Mouse (Mus musculus): ENCODE results near the gene Maff.

The Maff gene

DNA sequence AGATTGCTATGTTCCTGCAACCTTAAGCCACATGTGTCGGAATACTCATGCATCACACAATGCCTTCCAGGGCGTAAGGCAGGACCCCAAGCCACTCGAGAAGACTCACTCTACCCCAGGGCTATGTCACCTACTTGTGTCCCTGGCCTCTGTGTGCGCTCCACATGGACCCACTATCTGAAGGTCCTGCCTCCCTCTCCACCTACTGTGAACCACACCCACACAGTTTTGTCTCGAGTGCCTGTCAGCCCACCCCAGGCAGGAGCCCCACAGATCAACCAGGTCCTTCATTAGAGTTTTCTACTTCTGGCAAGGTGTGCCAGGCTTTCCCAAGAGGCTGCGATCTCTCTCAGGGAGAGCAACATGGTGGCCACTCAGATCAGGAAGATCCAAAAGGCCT lies 48.9 kb downstream of the Maff start:
- in situ Hi-C loops (cut with MboI, MseI): no loop called here

DNA sequence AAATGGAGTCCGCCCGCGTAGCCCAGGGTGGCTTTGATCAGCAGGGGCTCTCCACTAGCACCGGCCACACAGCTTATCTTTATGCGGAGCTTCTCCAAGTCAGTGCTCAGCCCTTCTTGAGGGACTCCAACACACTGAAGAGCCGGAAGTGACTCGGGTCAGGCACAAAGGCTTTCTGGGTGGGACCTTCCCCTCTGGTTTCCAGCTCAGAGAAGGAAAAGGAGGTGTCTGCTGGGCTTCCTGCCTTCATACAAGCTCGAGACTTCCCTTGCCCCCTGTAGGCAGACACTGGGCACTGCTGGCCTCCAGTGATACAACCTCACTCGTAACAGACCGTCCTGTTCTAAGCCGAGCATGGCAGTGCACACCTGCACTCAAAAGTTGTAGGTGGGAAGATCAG lies 50.3 kb downstream of the Maff start:
- in situ Hi-C loops (cut with MboI, MseI): no loop called here

DNA sequence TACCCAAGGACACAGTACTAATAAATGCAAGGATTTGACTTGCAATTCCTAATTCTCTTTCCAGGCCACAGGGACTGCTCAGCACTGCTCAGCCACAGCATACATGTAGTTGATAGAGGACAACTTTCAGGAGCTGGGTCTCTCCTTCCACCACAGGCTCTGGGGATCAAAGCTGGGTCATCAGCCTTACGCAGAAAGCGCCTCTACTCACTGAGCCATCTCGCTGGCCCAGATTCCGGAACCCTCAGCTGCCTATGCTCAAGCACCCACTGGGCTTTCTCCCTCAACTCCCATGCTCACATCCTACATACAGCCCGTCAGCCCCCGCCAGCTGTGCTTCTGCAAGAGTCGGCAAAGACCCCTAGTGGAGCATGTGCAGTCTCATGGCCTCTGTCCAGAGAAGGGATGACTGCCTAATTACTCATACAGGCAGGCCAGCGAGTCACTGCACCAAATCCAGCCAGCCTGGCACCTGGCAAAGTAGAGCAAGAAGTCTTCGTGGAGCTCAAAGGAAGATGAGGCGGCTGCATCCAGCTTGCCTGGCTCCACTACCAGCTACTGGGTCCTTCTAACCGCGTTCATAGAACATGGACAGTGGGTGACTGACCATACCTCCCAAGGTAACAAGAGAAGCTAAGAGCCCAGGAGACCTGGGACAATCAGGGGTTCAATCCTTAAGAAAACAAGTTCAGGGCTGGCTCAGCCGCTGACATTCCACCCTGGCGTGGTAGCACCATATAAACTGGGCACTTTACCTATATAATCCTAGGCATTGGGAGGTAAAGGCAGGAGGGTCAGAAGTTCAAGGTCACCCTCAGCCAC lies 53.0 kb downstream of the Maff start:
- in situ Hi-C loops (cut with MboI, MseI): no loop called here

DNA sequence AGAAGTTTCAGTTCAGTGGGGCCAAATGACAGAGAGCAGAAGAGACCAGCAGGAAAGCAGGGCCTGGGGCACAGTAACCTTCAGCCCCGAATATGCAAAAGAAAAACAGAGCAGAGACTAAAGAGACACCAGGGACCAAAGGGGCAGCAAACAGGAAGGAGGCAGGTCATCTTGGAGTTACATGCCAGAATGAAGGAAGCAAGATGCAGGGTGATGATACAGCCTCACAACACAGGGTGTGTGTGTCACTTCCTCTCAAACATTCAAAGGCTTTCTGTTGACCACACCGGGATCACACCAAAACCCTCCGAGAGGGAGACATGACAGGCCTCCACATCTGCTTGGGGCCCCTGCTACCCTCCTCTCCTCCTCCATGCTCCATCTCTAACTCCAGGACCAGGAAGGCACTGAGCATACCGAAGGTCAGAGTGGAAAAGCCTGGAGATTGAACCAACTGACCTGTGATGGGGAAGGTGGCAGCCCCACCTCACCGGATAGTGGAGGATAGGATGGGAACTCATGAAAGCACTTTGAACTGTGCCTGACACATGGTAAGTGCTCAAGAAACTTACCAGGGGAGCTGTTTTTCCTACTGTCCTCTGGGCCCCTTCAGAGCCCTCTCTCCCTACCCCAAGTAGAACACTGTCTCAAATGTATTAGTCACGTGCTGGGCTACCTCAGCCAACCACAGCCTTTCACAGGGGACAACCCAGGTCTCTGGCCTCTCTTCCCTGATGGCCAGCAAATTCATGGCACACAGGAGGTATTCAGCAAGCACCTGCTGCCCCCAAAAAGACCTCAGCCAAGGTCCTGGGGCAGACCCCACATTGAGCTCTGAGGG lies 53.9 kb downstream of the Maff start:
- in situ Hi-C loops (cut with MboI, MseI): no loop called here

DNA sequence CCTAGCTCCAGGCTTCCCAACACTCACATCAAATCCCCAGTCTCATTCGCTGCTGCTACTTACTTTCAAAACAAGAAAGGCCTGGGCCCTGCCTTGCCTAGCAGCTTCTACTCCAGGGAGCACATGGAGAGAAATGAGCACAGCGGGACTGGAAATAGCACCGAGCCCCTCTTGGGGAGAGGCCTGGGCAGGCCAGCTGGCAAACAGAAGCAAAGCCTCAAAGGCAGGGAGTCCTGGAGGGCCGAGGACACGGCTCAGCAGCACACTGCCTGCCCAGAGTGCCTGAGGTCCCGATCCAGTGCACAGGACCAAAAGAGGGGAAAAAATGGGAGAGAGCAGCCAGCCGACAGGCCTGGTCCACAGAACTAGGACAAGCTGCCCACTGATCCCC lies 54.5 kb downstream of the Maff start:
- in situ Hi-C loops (cut with MboI, MseI): no loop called here

DNA sequence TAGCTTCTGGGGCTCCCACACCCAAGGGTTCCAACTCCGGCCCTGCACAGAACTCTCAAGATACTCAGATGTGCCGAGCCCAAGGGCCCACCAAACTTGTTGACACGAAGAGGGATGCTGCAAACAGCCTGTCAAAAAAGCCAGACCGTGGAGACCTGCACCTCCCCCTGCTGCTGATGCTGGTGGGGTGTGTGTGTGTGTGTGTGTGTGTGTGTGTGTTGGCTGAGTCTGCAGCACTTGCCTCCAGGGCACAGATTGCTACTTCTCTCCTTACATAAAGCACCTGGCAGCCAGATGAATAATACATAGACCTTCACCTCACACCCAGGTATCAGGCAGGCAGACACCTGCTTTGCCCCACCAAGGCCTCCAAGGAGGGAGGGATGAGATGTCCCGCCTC lies 55.8 kb downstream of the Maff start:
- in situ Hi-C loops (cut with MboI, MseI): no loop called here

DNA sequence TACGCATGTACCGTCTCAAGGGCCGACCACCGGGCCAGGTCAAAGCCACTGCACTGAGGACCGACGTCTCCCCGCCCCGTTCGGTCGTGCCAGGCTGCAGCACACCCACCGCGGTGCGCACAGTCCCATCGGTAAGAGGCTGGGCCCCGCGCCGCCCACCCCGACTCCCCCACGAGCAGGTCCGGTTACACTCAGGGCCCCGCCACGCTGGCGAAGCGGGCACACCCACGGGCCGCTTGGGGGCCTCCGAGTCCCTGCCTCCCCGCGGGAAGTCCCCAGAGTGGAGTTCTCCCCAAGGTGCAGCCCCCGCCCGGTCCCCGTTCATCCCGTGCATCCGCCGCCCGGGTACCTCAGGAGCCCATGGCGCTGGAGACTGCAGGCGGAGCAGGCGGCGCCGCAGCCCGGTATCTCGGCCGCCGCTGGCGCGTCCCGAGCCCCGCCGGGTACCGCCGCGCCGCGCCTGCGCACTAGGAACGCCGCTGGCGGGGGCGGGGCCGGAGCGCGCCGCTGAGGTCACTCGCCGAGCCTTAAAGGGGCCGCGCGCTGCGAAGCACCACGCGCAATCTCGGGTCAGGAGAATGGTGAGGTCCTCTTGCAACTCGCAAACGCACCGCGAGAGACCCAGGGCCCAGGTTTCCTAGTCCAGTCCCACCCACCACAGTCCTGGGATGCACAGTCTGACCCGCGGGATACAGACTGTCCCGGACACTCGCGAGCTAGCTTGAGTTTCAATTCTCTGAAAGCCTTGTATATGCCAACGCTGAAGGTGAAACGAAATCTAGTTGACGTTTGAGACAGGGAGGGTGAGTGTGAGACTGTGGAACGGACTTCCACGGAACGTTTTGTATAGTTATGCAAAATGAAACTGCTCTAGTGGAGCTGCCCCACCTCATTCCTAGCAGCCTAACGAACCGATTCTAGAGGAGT lies 56.7 kb downstream of the Maff start, which contains the start of gene Tmem184b:
Gene Tmem184b (minus strand): TSS at position 734 of the 927 bp plus-strand sequence.
- in situ Hi-C loops (cut with MboI, MseI): no loop called here

DNA sequence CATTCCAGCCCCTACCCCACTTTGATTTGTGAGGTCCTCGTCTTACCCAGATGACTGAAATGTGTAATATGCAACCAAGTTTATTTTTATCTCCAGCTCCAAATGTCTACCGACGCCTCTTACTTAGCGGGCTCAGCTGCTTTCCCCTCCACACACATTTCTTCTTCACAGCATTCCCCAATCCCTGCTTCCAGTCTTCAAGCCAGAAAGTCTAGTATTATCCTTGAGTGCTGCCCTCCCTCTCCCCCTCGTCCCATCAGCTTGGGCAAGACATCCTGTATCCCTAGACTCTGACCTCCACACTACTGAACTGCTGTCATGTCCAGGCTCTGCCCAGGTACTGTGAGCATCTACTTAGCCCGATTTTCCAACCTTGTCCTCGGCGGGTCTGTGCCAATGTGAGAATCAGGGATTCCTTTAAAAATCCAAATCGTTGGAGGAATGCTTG lies 57.4 kb downstream of the Maff start:
- in situ Hi-C loops (cut with MboI, MseI): no loop called here

DNA sequence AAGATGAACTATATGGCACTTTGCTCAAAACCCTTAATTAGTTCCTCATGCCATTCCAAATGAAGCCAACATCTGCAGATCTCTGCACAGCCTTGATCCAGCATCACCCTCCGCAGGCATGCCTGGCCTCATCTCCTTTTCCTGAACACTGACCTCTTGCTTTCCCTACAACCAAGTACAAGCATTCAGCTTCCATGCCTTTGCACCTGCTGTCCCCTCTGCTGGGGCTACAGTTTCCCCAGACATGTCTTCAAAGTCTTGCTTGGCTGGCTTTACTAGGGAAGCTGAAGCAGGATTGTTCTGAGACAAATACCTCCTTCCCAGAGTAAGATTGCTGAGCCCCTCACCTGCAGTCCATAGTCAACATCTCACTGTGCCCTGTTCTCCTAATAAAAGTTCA lies 57.9 kb downstream of the Maff start:
- in situ Hi-C loops (cut with MboI, MseI): no loop called here

DNA sequence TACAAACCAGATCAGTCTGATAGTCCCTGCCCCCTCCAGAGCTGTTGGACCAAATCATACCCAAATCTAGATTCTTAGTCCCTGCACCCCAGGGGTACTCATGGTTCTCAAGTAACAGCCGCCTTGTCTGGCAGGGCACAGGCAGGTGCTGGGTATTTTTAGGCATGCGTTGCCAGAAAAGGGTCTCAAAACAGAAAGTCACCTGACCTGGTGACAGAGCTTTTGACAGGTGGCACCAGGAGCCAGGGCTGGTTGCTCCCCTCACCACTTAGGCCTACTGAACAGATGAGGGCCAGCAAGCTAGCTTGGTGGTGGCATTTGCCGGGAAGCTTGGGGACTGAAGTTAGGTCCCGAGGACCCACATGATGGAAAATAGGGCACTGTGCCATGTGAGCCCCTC lies 60.1 kb downstream of the Maff start:
- in situ Hi-C loops (cut with MboI, MseI): no loop called here

Data from regulatory T cell (primary cell).